Mouse (Mus musculus): ENCODE measurements around the gene Pdgfra. TPM values are rescaled to one million over a fixed set of nuclear protein-coding genes. Genes with fewer than 3 reads are reported as not detected.

Gene Pdgfra
- 29.4 TPM for polyA plus RNA-seq (2014; fragmentation: Illumina TruSeq; extraction: RNeasy Lipid Tissue Mini Kit (QIAGEN cat#74804); ENCODE audit: low replicate concordance)

DNA sequence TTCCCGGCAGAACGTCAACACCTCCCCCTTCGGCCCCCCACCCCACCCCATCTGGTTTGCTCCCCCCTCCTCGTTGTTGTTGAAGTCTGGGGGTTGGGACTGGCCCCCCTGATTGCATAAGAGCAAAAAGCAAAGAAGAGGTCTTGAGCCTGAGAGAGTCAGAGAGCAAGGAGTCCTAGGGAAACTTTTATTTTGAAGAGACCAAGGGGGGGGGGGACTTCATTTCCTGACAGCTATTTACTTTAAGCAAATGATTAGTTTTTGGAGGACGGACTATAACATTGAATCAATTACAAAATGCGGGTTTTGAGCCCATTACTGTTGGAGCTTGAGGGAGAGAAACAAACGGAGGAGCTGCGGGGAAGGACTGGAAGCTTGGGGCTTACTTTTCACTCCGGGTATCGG is at the start of gene Pdgfra:
TSS of gene Pdgfra (plus strand) at position 272 of the 405 bp plus-strand sequence.

Other genes with a start within 250 kb of the Pdgfra start
- 25.4 TPM for gene Chic2, start 107.5 kb upstream of the Pdgfra start, polyA plus RNA-seq (2014; fragmentation: Illumina TruSeq; extraction: RNeasy Lipid Tissue Mini Kit (QIAGEN cat#74804); ENCODE audit: low replicate concordance)
- not detected for gene Gsx2, start 76.7 kb upstream of the Pdgfra start, polyA plus RNA-seq (2014; fragmentation: Illumina TruSeq; extraction: RNeasy Lipid Tissue Mini Kit (QIAGEN cat#74804); ENCODE audit: low replicate concordance)